Mouse (Mus musculus) E14TG2a.4 (cell line): ENCODE data around the gene Clpsl2.

Source experiments
- CTCF ChIP-seq: conservative IDR thresholded peaks from 2 replicates; pipeline ENCODE4 v1.5.1; 2014; ENCODE audit warnings: low read length
- POU5F1 ChIP-seq: IDR thresholded peaks from 2 replicates; pipeline ENCODE4 v1.6.1; 2014; ENCODE audit warnings: low read length, borderline replicate concordance

DNA sequence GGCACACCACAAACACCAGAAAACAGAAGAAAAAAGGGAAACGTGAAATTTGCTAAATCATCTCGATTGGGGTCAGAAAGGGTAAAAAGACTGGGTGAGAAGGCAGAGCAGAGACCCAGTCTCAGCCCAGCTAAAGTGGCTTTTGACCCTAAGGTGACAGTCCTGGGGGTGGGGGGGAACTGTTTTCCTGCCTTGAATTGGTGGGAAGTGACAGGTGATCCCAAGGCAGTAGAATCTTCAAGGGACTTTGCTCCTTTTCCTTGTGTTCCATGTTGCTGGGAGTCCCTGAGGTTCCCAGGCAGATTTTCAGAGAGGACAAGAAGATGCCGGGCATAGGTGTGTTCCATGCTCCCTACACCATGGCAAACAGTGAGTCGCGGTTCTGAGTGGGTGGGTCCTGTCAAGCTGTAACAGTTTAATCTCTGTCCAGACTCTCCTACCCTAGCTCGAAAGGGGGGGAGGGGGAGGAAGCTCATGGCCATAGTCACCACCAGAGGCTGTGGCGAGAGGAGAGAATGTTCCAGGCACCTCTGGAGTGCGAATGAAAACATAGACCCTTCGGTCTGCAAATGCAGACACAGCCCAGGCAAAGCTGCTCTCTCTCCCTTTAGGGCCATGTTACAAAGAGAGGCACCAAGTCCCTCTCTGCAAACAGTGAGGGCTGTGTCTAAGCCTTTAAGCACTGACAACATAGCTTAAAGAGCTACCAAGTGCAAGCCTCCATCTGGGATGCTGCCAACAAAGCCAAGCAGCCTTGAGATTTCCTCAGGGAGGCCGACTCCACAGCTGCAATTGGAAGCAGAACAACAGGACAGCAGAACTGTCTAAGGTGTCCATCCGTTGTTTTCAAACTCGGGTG is 21.8 kb upstream of the Clpsl2 start:
- TF ChIP-seq CTCF (no peak), POU5F1 (no peak)
